Mouse (Mus musculus) cerebellum, adult (tissue): ENCODE measurements around the gene Slc31a2.

Experiments
- ATAC-seq: cut with Nextera tagmentation; 2 replicates; pipeline ENCODE4 v1.9.2; 2017; ENCODE audit warnings: mild to moderate bottlenecking, moderate library complexity, mixed read lengths; ENCODE audit not compliant: insufficient number of reproducible peaks, low FRiP score, low TSS enrichment

Gene Slc31a2

GRCm38 (mm10) chr4:62313641-62314211, 51.4 kb downstream of the Slc31a2 start:
- no peak for ATAC-seq

GRCm38 (mm10) chr4:62314516-62314915, 52.2 kb downstream of the Slc31a2 start:
- ATAC-seq: no peak

DNA sequence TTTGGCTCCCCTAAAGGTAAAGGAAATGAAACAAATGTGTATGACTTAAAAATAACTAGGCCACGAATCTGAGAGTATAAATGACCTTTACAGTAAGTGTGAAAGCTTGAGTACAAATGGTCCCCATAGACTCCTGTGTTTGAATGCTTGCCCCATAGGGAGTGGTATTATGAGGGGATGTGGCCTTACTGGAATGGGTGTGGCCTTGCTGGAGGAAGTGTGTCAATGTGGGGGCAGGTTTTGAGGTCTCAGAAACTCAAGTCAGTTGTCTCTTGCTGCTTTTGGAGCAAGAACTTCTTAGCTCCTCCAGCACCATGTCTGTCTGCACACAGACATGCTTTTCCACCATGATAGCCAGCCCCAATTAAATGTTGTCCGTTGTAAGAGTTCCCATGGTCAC, 54.1 kb downstream of the Slc31a2 start:
- no peak for ATAC-seq

- ATAC-seq: no peak
Measured at GRCm38 (mm10) chr4:62318294-62318693, 55.9 kb downstream of the Slc31a2 start.

GRCm38 (mm10) chr4:62322684-62323083, 60.3 kb downstream of the Slc31a2 start:
- ATAC-seq: no peak

DNA sequence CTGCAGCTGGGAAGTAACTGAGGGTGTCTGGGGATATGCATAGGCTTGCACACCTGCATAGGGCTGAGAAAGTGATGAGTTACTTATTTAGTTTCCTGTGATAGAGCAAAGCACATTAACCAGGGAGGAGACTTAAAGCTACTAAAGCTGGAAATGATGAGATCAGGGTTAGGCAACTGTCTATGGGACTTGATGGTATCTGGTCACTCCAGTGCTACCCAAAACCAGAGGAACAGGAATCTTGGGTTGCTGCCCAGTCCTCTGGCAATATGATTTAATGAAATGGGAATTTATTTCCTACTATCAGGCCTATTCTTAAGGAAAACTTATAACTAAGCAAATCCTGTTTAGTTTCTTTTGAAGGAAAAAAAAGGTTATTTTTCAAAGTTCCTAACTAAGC, 63.7 kb downstream of the Slc31a2 start:
- no peak for ATAC-seq

GRCm38 (mm10) chr4:62328941-62329660, 66.7 kb downstream of the Slc31a2 start:
- ATAC-seq: no peak

- ATAC-seq: no peak
Measured at GRCm38 (mm10) chr4:62331977-62332376, 69.6 kb downstream of the Slc31a2 start.

GRCm38 (mm10) chr4:62338536-62338935, 76.2 kb downstream of the Slc31a2 start:
- no peak for ATAC-seq

DNA sequence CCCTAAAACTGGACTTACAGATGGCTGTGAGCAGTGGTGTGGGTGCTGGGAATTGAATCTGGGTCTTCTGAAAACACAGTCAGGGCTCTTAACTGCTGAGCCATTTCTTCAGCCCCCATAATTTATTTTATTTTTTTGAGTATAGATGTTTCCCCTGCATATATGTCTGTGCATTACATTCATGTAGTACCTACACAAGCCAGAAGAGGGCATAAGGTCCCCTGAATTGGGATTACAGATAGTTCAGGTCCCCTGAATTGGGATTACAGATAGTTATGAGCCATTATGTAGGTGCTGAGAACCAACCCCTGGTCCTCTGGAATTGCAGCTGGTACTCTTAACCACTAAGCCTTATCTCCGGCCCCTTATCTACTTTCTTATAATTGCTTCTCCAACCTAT, 81.6 kb downstream of the Slc31a2 start:
- no peak for ATAC-seq

DNA sequence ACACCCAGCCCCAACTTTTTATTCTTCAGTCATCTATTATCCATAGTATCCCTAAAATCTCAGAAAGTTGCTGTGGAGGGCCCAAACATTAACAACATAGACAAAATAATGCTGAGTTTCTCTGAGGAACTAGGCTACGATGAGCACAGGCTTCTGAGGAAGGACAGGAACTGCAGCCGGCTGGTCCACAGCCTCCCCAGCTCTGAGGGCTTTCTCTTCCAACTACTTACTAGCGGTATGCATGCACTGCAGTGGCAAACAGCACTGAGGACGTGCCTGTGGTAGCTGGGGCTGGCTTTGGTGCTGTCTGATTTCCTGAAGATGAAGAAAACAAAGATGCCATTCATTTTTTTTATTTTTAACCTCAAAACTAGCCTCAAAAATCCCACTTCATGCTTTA, 83.5 kb downstream of the Slc31a2 start:
- ATAC-seq: no peak

- ATAC-seq: no peak
Measured at GRCm38 (mm10) chr4:62347605-62348328, 85.4 kb downstream of the Slc31a2 start.
